Mouse (Mus musculus) gastrocnemius, postnatal 10 days (tissue): ENCODE results near the gene Gm2026. TPM values are rescaled to one million over a fixed set of nuclear protein-coding genes. Genes with fewer than 3 reads are reported as not detected.
"Not testable (repeated sequence)": the region's sequence is repeated elsewhere in the genome, so short reads cannot be mapped to it uniquely, and the experiment has no call there.

Experiments
- DNase-seq: peaks from one replicate; pipeline ENCODE4 v3.0.0; 2021; ENCODE audit warnings: mixed read lengths
- long read RNA-seq, 2 experiments: library from polyadenylated mRNA; stranded (forward); transcript quantifications; one replicate each; pipeline ENCODE4 v2.0.0; 2021
- total RNA-seq, 2 experiments: library from RNA; stranded (reverse); gene quantifications; 2 replicates each; pipeline ENCODE4 v1.2.3; 2021

Gene Gm2026
- 10 to 100 TPM; 16.2 TPM for total RNA-seq
- long read RNA-seq, experiment 1, partial matches to known transcripts: 0 of 1 reads
- long read RNA-seq, experiment 1, other reads (novel, unspliced or antisense): 1 of 1 reads
- long read RNA-seq, experiment 2, partial matches to known transcripts: 0 of 4 reads
- long read RNA-seq, experiment 2, other reads (novel, unspliced or antisense): 3 of 4 reads

DNA sequence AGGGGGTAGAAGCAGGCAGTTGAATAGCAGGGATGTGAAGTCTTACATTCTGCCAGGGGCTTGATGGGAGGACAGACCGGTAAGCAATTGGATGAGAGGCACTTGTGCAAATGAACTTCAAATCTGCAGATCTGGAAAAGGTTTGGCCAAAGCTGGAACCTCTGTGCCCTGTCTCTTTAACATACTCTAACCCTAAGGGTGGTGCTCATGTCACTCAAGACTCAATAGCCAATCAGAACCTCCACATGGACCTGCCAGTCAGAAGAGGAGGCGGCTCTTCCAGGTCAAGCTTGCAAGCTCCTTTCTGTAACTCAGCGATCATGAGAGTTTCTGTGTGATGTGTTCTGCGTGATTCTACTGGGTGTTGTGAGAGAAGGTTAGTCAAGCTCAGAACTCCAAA, at the start of gene Gm2026:
Gene Gm2026, plus strand, starts transcription at position 301 of the 400 bp plus-strand sequence.
- not testable (repeated sequence) for DNase-seq

DNA sequence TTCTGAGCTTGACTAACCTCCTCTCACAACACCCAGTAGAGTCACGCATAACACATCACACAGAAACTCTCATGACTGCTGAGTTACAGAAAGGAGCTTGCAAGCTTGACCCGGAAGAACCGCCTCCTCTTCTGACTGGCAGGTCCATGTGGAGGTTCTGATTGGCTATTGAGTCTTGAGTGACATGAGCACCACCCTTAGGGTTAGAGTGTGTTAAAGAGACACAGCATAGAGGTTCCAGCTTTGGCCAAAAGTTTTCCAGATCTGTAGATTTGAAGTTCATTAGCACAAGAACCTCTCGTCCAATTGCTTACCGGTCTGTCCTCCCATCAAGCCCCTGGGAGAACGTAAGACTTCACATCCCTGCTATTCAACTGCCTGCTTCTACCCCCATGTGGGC, 34.1 kb upstream of the Gm2026 start, which contains the start of gene Zfp966:
Gene Zfp966, minus strand, starts transcription at position 101 of the 400 bp plus-strand sequence.
- not testable (repeated sequence) for DNase-seq

Other genes starting within 250 kb of the Gm2026 start
- not detected for gene Gm2007, start 223.8 kb upstream of the Gm2026 start, total RNA-seq
- 1 to 10 TPM; 2.1 to 6.0 TPM for gene Gm14288, start 164.2 kb upstream of the Gm2026 start, total RNA-seq
- gene Gm6710, start 96.1 kb upstream of the Gm2026 start, total RNA-seq: 10 to 100 TPM; 14.0 to 14.1 TPM
- gene Zfp966, start 34.2 kb upstream of the Gm2026 start, total RNA-seq: 1 to 10 TPM; 3.3 to 3.7 TPM
- gene Gm2004, start 184.5 kb downstream of the Gm2026 start, total RNA-seq: 1 to 10 TPM; 2.0 to 2.5 TPM